Mouse (Mus musculus): ENCODE measurements at regions not wholly inside any gene's neighbourhood (a gene's known extent, or its start where the extent isn't known, plus 50 kb on each side); places are given as distances from the start of the nearest gene placed in this dataset.

DNA sequence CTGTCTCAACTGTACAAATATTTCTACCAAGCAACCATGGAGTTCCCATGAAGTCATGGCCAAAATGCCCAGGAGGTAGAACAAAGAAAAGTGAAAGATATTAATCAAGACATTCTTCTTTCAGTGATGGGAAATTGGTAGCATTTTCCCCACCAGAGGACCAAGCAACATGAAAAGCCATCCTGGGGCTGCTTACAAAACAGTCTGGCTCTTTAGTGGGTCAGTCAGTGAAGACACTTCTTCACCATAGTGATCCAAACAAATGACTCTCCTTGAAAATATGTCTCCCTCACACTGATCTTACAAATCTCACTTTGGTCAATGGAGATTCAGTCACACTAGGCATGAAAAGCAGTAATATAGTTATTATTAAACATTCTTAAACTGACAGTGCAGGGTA lies 299.8 kb upstream of the Gm9747 start:
- TF ChIP-seq CTCF (IDR thresholded peaks at IDR 0.05; ENCODE audit: borderline replicate concordance, insufficient read depth, low read length), result no peak
- no peak for TF ChIP-seq POLR2A (IDR thresholded peaks at IDR 0.05; ENCODE audit: low read depth, low read length)
